Mouse (Mus musculus) neural tube, embryonic 11.5 days (tissue): ENCODE results near the gene Unc119b. TPM values are rescaled to one million over a fixed set of nuclear protein-coding genes. Genes with fewer than 3 reads are reported as not detected.

Experiments
- ATAC-seq: fragments of 200-750 bp; cut with Nextera tagmentation; 2 replicates; pipeline ENCODE4 v1.8.0; 2017; ENCODE audit warnings: moderate number of reproducible peaks, mild to moderate bottlenecking, moderate TSS enrichment, moderate library complexity; ENCODE audit not compliant: insufficient read depth, low FRiP score, low TSS enrichment
- DNase-seq: peaks from one replicate; pipeline ENCODE4 v3.0.0-alpha.2; 2015; ENCODE audit warnings: low spot score
- H3K27ac ChIP-seq: fragments of 300-500 bp; sonication (generic); 2 replicates; pipeline ENCODE4 v1.5.1; 2014; ENCODE audit warnings: low read depth, mild to moderate bottlenecking, low read length
- H3K27me3 ChIP-seq: fragments of 300-500 bp; sonication (generic); 2 replicates; pipeline ENCODE4 v1.6.1; 2014; ENCODE audit warnings: mild to moderate bottlenecking, low read length, mixed read lengths; ENCODE audit not compliant: control insufficient read depth, insufficient read depth
- H3K36me3 ChIP-seq: fragments of 300-500 bp; sonication (generic); 2 replicates; pipeline ENCODE4 v1.6.1; 2014; ENCODE audit warnings: mild to moderate bottlenecking, low read length, moderate library complexity, mixed read lengths; ENCODE audit not compliant: control insufficient read depth, insufficient read depth
- H3K4me1 ChIP-seq: fragments of 300-500 bp; sonication (generic); 2 replicates; pipeline ENCODE4 v1.6.1; 2014; ENCODE audit warnings: low read length, mixed read lengths; ENCODE audit not compliant: control insufficient read depth, insufficient read depth
- H3K4me2 ChIP-seq: fragments of 300-500 bp; sonication (generic); 2 replicates; pipeline ENCODE4 v1.6.1; 2014; ENCODE audit warnings: low read depth, mild to moderate bottlenecking, moderate library complexity
- H3K4me3 ChIP-seq: fragments of 300-500 bp; sonication (generic); 2 replicates; pipeline ENCODE4 v1.5.1; 2014; ENCODE audit warnings: low read depth, low read length
- H3K9ac ChIP-seq: fragments of 300-500 bp; sonication (generic); 2 replicates; pipeline ENCODE4 v1.6.1; 2014; ENCODE audit warnings: mild to moderate bottlenecking, low read length
- H3K9me3 ChIP-seq: fragments of 300-500 bp; sonication (generic); 2 replicates; pipeline ENCODE4 v1.6.1; 2016; ENCODE audit warnings: low read length; ENCODE audit not compliant: control insufficient read depth
- WGBS: fragments of 180-500 bp; shearing (Covaris S2); extraction: QIAGEN DNeasy Blood & Tissue Kit; methylation state at CpG from one replicate; pipeline ENCODE4 v1.1.7; 2014; 5-methylcytosine and 5-hydroxymethylcytosine counted together
- polyA plus RNA-seq: library from polyadenylated mRNA; unstranded; fragments of >200 nt; fragmentation: Nextera tagmentation; extraction: Ambion mirVana; gene quantifications from 2 replicates; pipeline ENCODE4 v1.2.1, GENCODE M21; 2014

The Unc119b gene
- polyA plus RNA-seq, 1 experiment from 2014 or later: 73.4 TPM

DNA sequence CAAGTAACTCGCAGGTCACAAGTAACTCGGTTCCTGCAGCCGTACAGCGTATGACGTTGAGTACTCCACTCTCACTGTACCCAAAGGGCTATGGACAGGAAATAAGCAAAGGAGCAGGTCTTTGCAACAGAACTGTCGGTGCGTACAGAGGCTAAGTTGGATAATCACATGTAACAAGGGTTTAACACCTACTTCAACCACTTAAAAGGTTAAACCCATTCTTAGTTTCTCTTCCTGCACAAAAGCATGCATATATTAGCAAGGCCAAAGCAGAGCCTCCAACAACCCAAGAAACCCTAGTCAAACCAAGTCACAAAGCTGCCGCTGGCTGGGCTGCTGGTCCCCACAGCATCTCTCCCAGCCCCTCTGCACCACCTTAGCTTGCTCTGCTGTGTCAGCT, 2.3 kb downstream of the Unc119b start:
- no peak overlapping the region for H3K4me2 ChIP-seq
- H3K36me3 ChIP-seq: peaks cover 4% of the 10 kb centered on the region; the same call in 1 of the 2 replicates
- H3K9me3 ChIP-seq: no peaks in the 10 kb centered on the region
- H3K27ac ChIP-seq: no peak overlapping the region
- WGBS: 94% methylated on average over 8 of the region's 8 CpGs
- no peaks in the 10 kb centered on the region for H3K27me3 ChIP-seq
- ATAC-seq: no peak
- H3K4me1 ChIP-seq: peaks cover 9% of the 10 kb centered on the region
- no peak overlapping the region for H3K4me3 ChIP-seq
- no peak for DNase-seq
- H3K9ac ChIP-seq: no peak overlapping the region

- Histone ChIP-seq H3K4me2 (no peak overlapping the region), H3K4me1 (peaks cover 11% of the 10 kb centered on the region), H3K9ac (no peak overlapping the region), H3K4me3 (no peak overlapping the region), H3K27ac (no peak overlapping the region), H3K36me3 (peaks cover 11% of the 10 kb centered on the region), H3K9me3 (no peaks in the 10 kb centered on the region), H3K27me3 (no peaks in the 10 kb centered on the region)
- WGBS: 93% methylated on average over 6 of the region's 6 CpGs
- ATAC-seq (no peak), DNase-seq (no peak)
Measured at GRCm38 (mm10) chr5:115129328-115129727, 5.4 kb downstream of the Unc119b start.

DNA sequence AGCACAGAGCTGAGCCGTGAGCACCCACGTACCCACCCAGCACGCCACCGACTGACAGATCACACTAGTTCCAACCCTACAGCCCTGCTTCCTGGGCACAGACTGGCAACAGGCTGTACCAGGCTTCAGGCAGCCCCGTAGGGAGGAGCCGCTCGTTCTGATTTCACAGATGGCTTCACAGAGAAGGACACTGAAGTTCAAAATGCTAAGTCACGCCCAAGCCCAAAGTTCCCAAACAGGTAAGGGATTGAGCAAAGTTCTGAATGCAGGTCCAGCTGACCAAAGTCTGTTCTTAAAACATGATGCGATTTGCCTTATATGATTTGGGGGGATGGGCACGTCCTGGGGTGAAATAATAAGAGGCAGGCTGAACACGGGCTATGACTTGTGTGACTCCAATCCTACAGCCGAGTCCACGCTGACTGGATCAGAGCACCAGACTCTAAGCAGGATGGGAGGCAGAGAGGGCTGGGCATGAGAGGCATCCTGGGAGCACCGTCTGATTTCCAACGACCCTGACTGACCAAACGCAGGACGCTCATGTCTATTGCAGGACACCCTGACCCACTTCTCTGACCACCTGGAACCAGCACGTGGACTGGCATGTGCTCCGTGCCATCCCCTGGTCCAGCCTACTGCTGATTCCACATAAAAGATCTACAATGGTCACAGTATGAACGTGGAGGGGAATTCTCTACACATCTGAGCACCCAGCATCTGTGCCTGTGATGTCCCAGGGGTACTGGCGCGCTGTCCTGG, 7.2 kb downstream of the Unc119b start:
- no peak overlapping the region for H3K9ac ChIP-seq
- no peak for ATAC-seq

DNA sequence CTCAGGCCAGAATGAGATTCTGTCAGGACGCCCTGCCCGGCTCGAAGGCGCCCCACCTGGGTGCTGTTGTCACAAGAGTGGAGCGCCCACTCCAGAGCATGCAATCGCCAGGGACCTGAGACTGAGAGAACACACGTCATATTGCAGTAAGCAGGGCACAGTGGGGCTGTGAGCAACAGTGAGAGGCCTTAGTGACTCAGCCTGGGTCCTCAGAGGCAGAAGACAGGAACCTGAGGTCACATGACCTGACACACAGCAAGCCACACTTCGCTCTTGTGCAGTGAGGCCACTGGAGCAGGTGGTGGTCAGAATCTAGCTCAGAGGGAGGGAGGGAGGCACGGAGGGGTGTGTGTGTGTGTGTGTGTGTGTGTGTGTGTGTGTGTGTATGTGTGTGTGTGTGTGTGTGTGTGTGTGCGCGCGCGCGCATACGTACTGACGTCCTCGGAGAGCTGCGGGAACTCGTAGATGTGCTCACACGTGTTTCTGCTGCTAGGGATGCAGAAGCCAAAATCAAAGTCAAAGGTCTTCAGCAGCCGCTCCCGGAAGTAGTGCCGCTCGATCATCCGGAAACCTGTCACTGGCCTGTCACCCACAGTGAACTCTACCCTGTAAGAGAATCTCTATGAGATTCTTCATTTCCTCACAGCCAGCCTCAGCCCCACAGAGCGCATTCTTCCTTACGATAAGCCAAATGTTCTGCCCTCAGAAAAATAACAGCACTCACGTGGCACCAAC, 8.0 kb downstream of the Unc119b start:
- Histone ChIP-seq H3K27me3 (no peaks in the 10 kb centered on the region), H3K27ac (no peak overlapping the region), H3K36me3 (peaks cover 11% of the 10 kb centered on the region), H3K9me3 (no peaks in the 10 kb centered on the region), H3K4me2 (no peak overlapping the region), H3K4me1 (peaks cover 3% of the 10 kb centered on the region), H3K9ac (no peak overlapping the region), H3K4me3 (no peak overlapping the region)
- 92% methylated on average over 28 of the region's 28 CpGs for WGBS
- DNase-seq: no peak
- ATAC-seq: no peak

More for the DNA sequence above, 7.2 kb downstream of the Unc119b start:
- Histone ChIP-seq H3K4me2 (no peak overlapping the region), H3K4me1 (peaks cover 5% of the 10 kb centered on the region), H3K4me3 (no peak overlapping the region), H3K36me3 (peaks cover 11% of the 10 kb centered on the region), H3K27ac (no peak overlapping the region), H3K9me3 (no peaks in the 10 kb centered on the region), H3K27me3 (no peaks in the 10 kb centered on the region)
- WGBS: 94% methylated on average over 22 of the region's 22 CpGs
- no peak for DNase-seq

DNA sequence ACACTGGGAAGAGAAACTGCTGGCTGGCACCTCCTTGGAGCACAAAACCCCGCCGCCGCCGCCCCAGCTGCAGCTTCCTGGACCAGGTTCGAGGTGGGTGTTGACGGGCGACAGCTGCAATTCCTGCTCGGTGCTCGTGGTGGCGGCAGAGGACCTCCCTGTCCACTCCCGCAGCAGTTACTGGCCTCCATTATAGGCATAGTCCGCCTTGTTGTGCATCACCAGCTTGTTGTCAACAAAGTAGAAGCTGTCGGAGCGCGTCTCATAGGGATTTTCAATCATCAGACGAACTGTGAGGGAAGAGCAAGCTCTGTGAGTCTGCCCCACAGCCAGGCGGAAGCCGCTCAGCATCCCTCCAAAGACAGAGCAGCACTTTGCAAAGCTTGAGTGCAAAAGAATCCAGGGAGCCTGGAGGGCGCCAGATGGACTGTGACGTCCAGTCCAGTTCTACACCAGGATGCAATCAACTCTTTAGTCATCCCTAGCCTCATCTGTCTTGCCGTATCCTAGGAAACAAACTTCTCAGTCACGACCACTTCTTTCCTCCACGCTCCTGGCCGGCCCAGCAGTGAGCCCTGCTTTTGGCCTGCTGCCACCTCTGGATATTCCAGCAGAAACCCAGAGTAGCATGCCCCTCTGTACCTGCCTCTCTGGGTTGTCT, 9.4 kb downstream of the Unc119b start:
- H3K9me3 ChIP-seq: no peaks in the 10 kb centered on the region
- no peak overlapping the region for H3K4me3 ChIP-seq
- no peak overlapping the region for H3K9ac ChIP-seq
- WGBS: 27% methylated on average over 24 of the region's 24 CpGs
- H3K36me3 ChIP-seq: peaks cover 11% of the 10 kb centered on the region
- no peaks in the 10 kb centered on the region for H3K27me3 ChIP-seq
- peaks cover 3% of the 10 kb centered on the region for H3K4me1 ChIP-seq
- peak; percentile 84 for DNase-seq
- no peak overlapping the region for H3K27ac ChIP-seq
- H3K4me2 ChIP-seq: no peak overlapping the region
- ATAC-seq: no peak

DNA sequence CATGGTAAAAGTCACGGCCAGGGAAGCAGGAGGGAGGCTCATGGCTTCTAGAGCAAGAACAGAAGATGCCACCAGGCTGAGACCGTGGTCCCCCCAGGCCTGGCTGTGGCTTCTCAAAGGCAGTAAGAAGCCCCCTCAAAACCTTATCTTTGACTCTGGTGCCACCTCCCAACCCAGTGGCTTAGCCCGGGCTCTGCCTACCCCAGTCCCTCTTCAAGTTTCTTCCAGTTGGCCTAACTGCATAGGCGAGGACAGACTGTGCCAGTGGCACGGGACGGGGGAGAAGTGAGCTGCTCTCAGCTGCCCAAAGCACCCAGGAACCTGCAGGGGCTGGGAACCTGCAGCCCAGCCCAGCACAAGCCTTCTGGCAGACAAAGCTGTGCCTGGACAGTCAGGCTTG, 10.1 kb downstream of the Unc119b start:
- peaks cover 3% of the 10 kb centered on the region for H3K4me1 ChIP-seq
- 95% methylated on average over 6 of the region's 6 CpGs for WGBS
- no peak overlapping the region for H3K4me2 ChIP-seq
- no peak for DNase-seq
- H3K9ac ChIP-seq: no peak overlapping the region; the same call in 1 of the 2 replicates
- H3K27ac ChIP-seq: no peak overlapping the region
- no peak for ATAC-seq
- H3K4me3 ChIP-seq: no peak overlapping the region
- peaks cover 10% of the 10 kb centered on the region for H3K36me3 ChIP-seq
- H3K27me3 ChIP-seq: no peaks in the 10 kb centered on the region
- H3K9me3 ChIP-seq: no peaks in the 10 kb centered on the region

DNA sequence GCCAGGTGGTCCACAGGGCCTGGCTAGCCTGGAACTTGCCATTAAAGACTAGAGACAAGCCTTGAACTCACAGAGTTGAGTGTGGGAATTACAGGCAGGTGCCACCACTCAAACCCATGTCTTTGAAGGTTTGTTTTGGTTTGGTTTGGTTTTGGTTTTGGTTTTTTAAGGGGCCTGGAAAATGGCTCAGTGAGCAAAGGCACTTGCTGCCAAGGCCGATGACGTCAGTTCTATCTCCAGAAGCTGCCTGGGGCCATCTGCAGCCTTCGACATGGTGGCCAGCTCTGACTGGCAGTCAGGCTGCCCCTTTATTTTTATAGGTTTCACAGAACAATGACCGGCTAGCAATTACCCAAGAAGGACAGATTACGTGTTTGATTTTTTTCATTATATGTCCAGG, 13.8 kb downstream of the Unc119b start:
- peaks cover 2% of the 10 kb centered on the region for H3K4me1 ChIP-seq
- H3K27ac ChIP-seq: no peak overlapping the region
- DNase-seq (no peak), ATAC-seq (no peak)
- no peak overlapping the region for H3K9ac ChIP-seq
- H3K4me2 ChIP-seq: no peak overlapping the region
- no peak overlapping the region for H3K4me3 ChIP-seq
- no peaks in the 10 kb centered on the region for H3K27me3 ChIP-seq
- peaks cover 7% of the 10 kb centered on the region for H3K36me3 ChIP-seq
- 76% methylated on average over 5 of the region's 5 CpGs for WGBS
- no peaks in the 10 kb centered on the region for H3K9me3 ChIP-seq

- peak; percentile 95 for ATAC-seq
- H3K9me3 ChIP-seq: no peaks in the 10 kb centered on the region
- H3K27me3 ChIP-seq: no peaks in the 10 kb centered on the region
- peak within 1 kb of the TSS; percentile 85 for H3K4me3 ChIP-seq
- peak within 1 kb of the TSS; percentile 56; the same call in 1 of the 2 replicates for H3K27ac ChIP-seq
- DNase-seq: peak; percentile 92
- WGBS: under 1% methylated on average over 39 of the region's 39 CpGs
- peaks cover 7% of the 10 kb centered on the region; the same call in 1 of the 2 replicates for H3K36me3 ChIP-seq
- H3K4me1 ChIP-seq: no peaks in the 10 kb centered on the region; the same call in 1 of the 2 replicates
- H3K9ac ChIP-seq: peak within 1 kb of the TSS; percentile 89
- peak within 1 kb of the TSS; percentile 83 for H3K4me2 ChIP-seq
Measured at GRCm38 (mm10) chr5:115118961-115119570, 15.7 kb downstream of the Unc119b start, which contains the start of gene Acads. Acads (minus strand) TSS chr5:115119346.
